24 mouse cellular contexts compared by ENCODE assay signal in genomic region chr2:148507523-148507922, GRCm38 (mm10).
DNase-seq lines count a peak whose midpoint lies in the region; ATAC-seq and TF ChIP-seq lines count a peak whose summit lies in the region.
"Had no signal": no experiment of that assay in that cellular context is flagged by ENCODE, and none has a peak within 500 bp of the region (broad histone marks: within the 10 kb centered on the region; RNA-seq: fewer than 3 reads in every experiment).

No protein-coding gene starts in this region.

- no peak overlapping the region for H3K4me3 ChIP-seq in heart, adult 2 months
- no peak overlapping the region for H3K4me3 ChIP-seq in heart, embryonic 12.5 days
- no peak overlapping the region for H3K4me3 ChIP-seq in lung, embryonic 14.5 days (ENCODE audit: low read depth, low read length)
- no peak overlapping the region for H3K4me3 ChIP-seq in lung, postnatal 0 days (ENCODE audit: low read depth, low read length)
- no peak overlapping the region for H3K4me3 ChIP-seq in lung, adult 2 months (replicated peaks; ENCODE audit: extremely low read depth, low read depth, low read length)
- H3K4me3 ChIP-seq: forebrain, embryonic 10.5 days; forebrain, embryonic 13.5 days; hindbrain, embryonic 10.5 days; hindbrain, embryonic 13.5 days; intestine, embryonic 15.5 days had no signal

- no peaks in the 10 kb centered on the region for H3K27me3 ChIP-seq in heart, adult 2 months (ENCODE audit: control insufficient read depth, insufficient read depth, low read length)
- H3K27me3 ChIP-seq in heart, embryonic 12.5 days (replicated peaks): no peaks in the 10 kb centered on the region
- H3K27me3 ChIP-seq in lung, embryonic 14.5 days (ENCODE audit: insufficient read depth, low read length): no peaks in the 10 kb centered on the region
- H3K27me3 ChIP-seq in lung, postnatal 0 days (replicated peaks; ENCODE audit: insufficient read depth, low read length): no peaks in the 10 kb centered on the region
- H3K27me3 ChIP-seq: forebrain, embryonic 13.5 days; hindbrain, embryonic 13.5 days; intestine, embryonic 15.5 days had no signal

- no peak for DNase-seq in heart, adult 2 months
- no peak for DNase-seq in lung, embryonic 14.5 days
- no peak for DNase-seq in lung, postnatal 4 days
- peak; percentile 54 for DNase-seq in lung, postnatal 0 days (ENCODE audit: low spot score)
- no peak for DNase-seq in lung, adult 2 months
- DNase-seq in left cerebral cortex, adult 11 months (ENCODE audit: low spot score): no peak
- DNase-seq: adrenal gland, adult 8-10 months; adrenal gland, postnatal 25 days; cerebellum, adult 11-12 months; cerebellum, adult 8-10 months; cerebellum, postnatal 10 days; gastrocnemius, postnatal 14 days; heart, postnatal 10 days; heart, postnatal 36 days had no signal

- intact Hi-C loops in heart, adult 2 months (cut with DNase I): loop anchor here (5.0 kb wide), 1 partner anchor 40 kb away; no protein-coding TSS in a partner anchor

- no peak for TF ChIP-seq POLR2A in heart, adult 2 months (IDR thresholded peaks at IDR 0.05; ENCODE audit: insufficient read depth, low read depth, low read length)
- no peak for TF ChIP-seq POLR2A in lung, adult 2 months (IDR thresholded peaks at IDR 0.05; ENCODE audit: borderline replicate concordance, extremely low read depth, low read depth, low read length)

- no peaks in the 10 kb centered on the region for H3K79me2 ChIP-seq in heart, adult 2 months (replicated peaks; ENCODE audit: control insufficient read depth, insufficient read depth, low read length)

- ATAC-seq in heart, embryonic 12.5 days (ENCODE audit: insufficient number of reproducible peaks, low FRiP score): no peak
- ATAC-seq in lung, embryonic 14.5 days (ENCODE audit: insufficient read depth): no peak
- ATAC-seq in lung, postnatal 0 days: peak; percentile 22; the same call in 1 of the 2 replicates
- ATAC-seq in megakaryocyte progenitor cell, adult 5-6 weeks (replicated peaks; ENCODE audit: poor library complexity): 0 out of 2 replicates have a peak, but pooled peaks have one; percentile 39
- ATAC-seq: activated CD4-positive, CD25-positive, alpha-beta regulatory T cell, adult 4 months; forebrain, embryonic 13.5 days; forebrain, embryonic 16.5 days; hindbrain, embryonic 16.5 days had no signal

- 0 out of 2 replicates have a peak overlapping the region, but pooled peaks have one; percentile 0 for H3K27ac ChIP-seq in heart, adult 2 months
- H3K27ac ChIP-seq in heart, embryonic 12.5 days (ENCODE audit: poor library complexity, severe bottlenecking): no peak overlapping the region
- peak overlapping the region; percentile 11; the same call in 1 of the 2 replicates for H3K27ac ChIP-seq in lung, embryonic 14.5 days (ENCODE audit: low read depth)
- peak overlapping the region; percentile 6; the same call in 1 of the 2 replicates for H3K27ac ChIP-seq in lung, postnatal 0 days (ENCODE audit: low read length)
- H3K27ac ChIP-seq: forebrain, embryonic 10.5 days; forebrain, embryonic 13.5 days; hindbrain, embryonic 10.5 days; hindbrain, embryonic 13.5 days; intestine, embryonic 15.5 days had no signal

- peaks cover 21% of the 10 kb centered on the region for H3K36me3 ChIP-seq in heart, adult 2 months (ENCODE audit: control insufficient read depth, insufficient read depth, low read length)
- H3K36me3 ChIP-seq in heart, embryonic 12.5 days: no peaks in the 10 kb centered on the region
- no peaks in the 10 kb centered on the region for H3K36me3 ChIP-seq in lung, embryonic 14.5 days (ENCODE audit: insufficient read depth)
- no peaks in the 10 kb centered on the region for H3K36me3 ChIP-seq in lung, postnatal 0 days (ENCODE audit: insufficient read depth, low read length)
- H3K36me3 ChIP-seq: forebrain, embryonic 10.5 days; hindbrain, embryonic 10.5 days; hindbrain, embryonic 13.5 days; intestine, embryonic 15.5 days had no signal

- no peak overlapping the region for H3K9ac ChIP-seq in heart, adult 2 months (ENCODE audit: low read depth, low read length)
- H3K9ac ChIP-seq in heart, embryonic 12.5 days: no peak overlapping the region
- no peak overlapping the region for H3K9ac ChIP-seq in lung, embryonic 14.5 days
- no peak overlapping the region for H3K9ac ChIP-seq in lung, postnatal 0 days (replicated peaks; ENCODE audit: low read depth)
- H3K9ac ChIP-seq: forebrain, embryonic 13.5 days; hindbrain, embryonic 13.5 days; intestine, embryonic 15.5 days had no signal

- no peak overlapping the region for H3K4me2 ChIP-seq in heart, embryonic 12.5 days
- no peak overlapping the region for H3K4me2 ChIP-seq in lung, embryonic 14.5 days
- no peak overlapping the region for H3K4me2 ChIP-seq in lung, postnatal 0 days (replicated peaks; ENCODE audit: low read depth, low read length)
- H3K4me2 ChIP-seq: forebrain, embryonic 13.5 days; hindbrain, embryonic 13.5 days; intestine, embryonic 15.5 days had no signal

- H3K4me1 ChIP-seq in heart, adult 2 months (ENCODE audit: control insufficient read depth, insufficient read depth, low read length): peaks cover 26% of the 10 kb centered on the region
- peaks cover 11% of the 10 kb centered on the region for H3K4me1 ChIP-seq in heart, embryonic 12.5 days (replicated peaks)
- peaks cover 5% of the 10 kb centered on the region; the same call in 1 of the 2 replicates for H3K4me1 ChIP-seq in lung, embryonic 14.5 days (ENCODE audit: insufficient read depth)
- peaks cover 6% of the 10 kb centered on the region for H3K4me1 ChIP-seq in lung, postnatal 0 days (ENCODE audit: insufficient read depth, low read depth, low read length)
- peaks cover 26% of the 10 kb centered on the region for H3K4me1 ChIP-seq in lung, adult 2 months (ENCODE audit: control insufficient read depth, insufficient read depth, low read length)
- H3K4me1 ChIP-seq: forebrain, embryonic 10.5 days; forebrain, embryonic 13.5 days; hindbrain, embryonic 10.5 days; hindbrain, embryonic 13.5 days had no signal

- no peak for TF ChIP-seq EP300 in heart, adult 2 months (IDR thresholded peaks at IDR 0.05; ENCODE audit: insufficient read depth, low read depth, low read length)
- TF ChIP-seq EP300 in lung, postnatal 0 days (IDR thresholded peaks at IDR 0.05): 0 out of 2 replicates have a peak, but pooled peaks have one; percentile 12

- H3K9me3 ChIP-seq in heart, embryonic 12.5 days (replicated peaks): no peaks in the 10 kb centered on the region
- no peaks in the 10 kb centered on the region for H3K9me3 ChIP-seq in lung, embryonic 14.5 days (ENCODE audit: low read depth, low read length)
- no peaks in the 10 kb centered on the region for H3K9me3 ChIP-seq in lung, postnatal 0 days (ENCODE audit: low read length)
- H3K9me3 ChIP-seq: forebrain, embryonic 10.5 days; forebrain, embryonic 13.5 days; hindbrain, embryonic 10.5 days; hindbrain, embryonic 13.5 days; intestine, embryonic 15.5 days had no signal

- TF ChIP-seq CTCF in heart, adult 2 months (IDR thresholded peaks at IDR 0.05): no peak
- no peak for TF ChIP-seq CTCF in lung, embryonic 14.5 days (IDR thresholded peaks at IDR 0.05; ENCODE audit: low read depth)
- TF ChIP-seq CTCF in lung, postnatal 0 days (IDR thresholded peaks at IDR 0.05): no peak
- TF ChIP-seq CTCF in lung, adult 2 months (IDR thresholded peaks at IDR 0.05; ENCODE audit: insufficient read depth, low read length): no peak

Comparison
In these comparisons a context has a peak if more than half of its experiments do, and no peak if none do; other contexts are left out.
1. ATAC-seq: peak in lung, postnatal 0 days (single experiment) and megakaryocyte progenitor cell, adult 5-6 weeks (single experiment); none in heart, embryonic 12.5 days (single experiment) and lung, embryonic 14.5 days (single experiment).